Mouse (Mus musculus): Measurements from ENCODE around the gene Mmel1.

GRCm38 (mm10) chr4:154927899-154928337, 58.5 kb downstream of the Mmel1 start:
- TF ChIP-seq CTCF (IDR thresholded peaks at IDR 0.05): no peak
- 0 out of 2 replicates have a peak, but pooled peaks have one; percentile 22 for TF ChIP-seq POLR2A (IDR thresholded peaks at IDR 0.05; ENCODE audit: insufficient read depth, low read depth, low read length)
- TF ChIP-seq EP300 (IDR thresholded peaks at IDR 0.05; ENCODE audit: insufficient read depth, low read depth, low read length): no peak

All from heart, adult 2 months (tissue).